Mouse (Mus musculus) CH12.LX (cell line): ENCODE data around the gene Gucy2d. TPM values are rescaled to one million over a fixed set of nuclear protein-coding genes. Genes with fewer than 3 reads are reported as not detected.

Source experiments
- DNase-seq: peaks from one replicate; pipeline ENCODE4 v3.0.0-alpha.2; 2013; ENCODE audit errors: extremely low read depth
- H3K27ac ChIP-seq: 2 replicates; pipeline ENCODE4 v1.5.1; 2012; ENCODE audit warnings: low read depth, mild to moderate bottlenecking, control low read depth, moderate library complexity; ENCODE audit not compliant: insufficient read depth
- H3K27me3 ChIP-seq: replicated peaks from 2 replicates; pipeline ENCODE3; 2012; ENCODE audit warnings: inconsistent platforms
- H3K36me3 ChIP-seq, 2 experiments: replicated peaks in 1 of 2; 2 replicates each; pipeline versions ENCODE3 to v1.6.1; 2012; ENCODE audit warnings: inconsistent platforms in 1 of 2, low read length in 1 of 2, mild to moderate bottlenecking in 1 of 2, mixed read lengths in 1 of 2, moderate library complexity in 1 of 2; ENCODE audit not compliant: control insufficient read depth in 1 of 2, insufficient read depth in 1 of 2
- H3K4me1 ChIP-seq, 2 experiments: 2 replicates each; pipeline ENCODE4 v1.6.1; 2012; ENCODE audit warnings: inconsistent platforms in 1 of 2, moderate library complexity in 1 of 2; ENCODE audit not compliant: insufficient read depth in 2 of 2, control insufficient read depth in 1 of 2
- H3K4me2 ChIP-seq: 2 replicates; pipeline ENCODE4 v1.6.1; 2012; ENCODE audit warnings: low read depth, mild to moderate bottlenecking, control low read depth; ENCODE audit not compliant: poor library complexity, insufficient read depth, severe bottlenecking
- H3K4me3 ChIP-seq, 3 experiments: fragments of 150-350 bp in 1 of 3; sonication (generic) in 1 of 3; replicated peaks in 1 of 3; 2 replicates each; pipeline versions ENCODE3 to v1.5.1; 2011 to 2012; ENCODE audit warnings: low read depth in 2 of 3, low read length in 2 of 3, mild to moderate bottlenecking in 2 of 3, moderate library complexity in 2 of 3, control low read depth in 1 of 3, improper control_type of control experiment in 1 of 3, inconsistent platforms in 1 of 3, mixed read lengths in 1 of 3; ENCODE audit not compliant: poor library complexity in 1 of 3
- H3K79me2 ChIP-seq: replicated peaks from 2 replicates; pipeline ENCODE4 v1.6.1; 2012; ENCODE audit warnings: mild to moderate bottlenecking, moderate library complexity; ENCODE audit not compliant: control insufficient read depth, poor library complexity, insufficient read depth, severe bottlenecking; ENCODE audit errors: extremely low read depth
- H3K9ac ChIP-seq: 2 replicates; pipeline ENCODE4 v1.6.1; 2012; ENCODE audit warnings: low read depth, mild to moderate bottlenecking, control low read depth, moderate library complexity; ENCODE audit not compliant: insufficient read depth
- H3K9me3 ChIP-seq: replicated peaks from 2 replicates; pipeline ENCODE3; 2012; ENCODE audit warnings: low read length, inconsistent platforms, mixed read lengths
- CHD2 ChIP-seq: IDR thresholded peaks from 2 replicates; pipeline ENCODE4 v1.6.1; 2011; ENCODE audit warnings: low read length, improper control_type of control experiment
- ETS1 ChIP-seq: conservative IDR thresholded peaks from 2 replicates; pipeline ENCODE4 v1.6.1; 2012; ENCODE audit warnings: low read depth, mild to moderate bottlenecking, inconsistent platforms, low read length, improper control_type of control experiment, moderate library complexity
- HCFC1 ChIP-seq: IDR thresholded peaks from 2 replicates; pipeline ENCODE4 v1.6.1; 2012; ENCODE audit warnings: low read depth, mild to moderate bottlenecking, inconsistent platforms, low read length, improper control_type of control experiment
- IRF4 ChIP-seq: IDR thresholded peaks from 2 replicates; pipeline ENCODE4 v1.6.1; 2014; ENCODE audit warnings: low read depth, mild to moderate bottlenecking, inconsistent platforms, low read length, improper control_type of control experiment
- MYC ChIP-seq: IDR thresholded peaks from 2 replicates; pipeline ENCODE4 v1.6.1; 2011; ENCODE audit warnings: low read depth, mild to moderate bottlenecking, improper control_type of control experiment, low read length
- NRF1 ChIP-seq: IDR thresholded peaks from 2 replicates; pipeline ENCODE4 v1.6.1; 2014; ENCODE audit warnings: low read depth, mild to moderate bottlenecking, inconsistent platforms, low read length, improper control_type of control experiment, moderate library complexity
- PAX5 ChIP-seq: IDR thresholded peaks from 2 replicates; pipeline ENCODE4 v1.6.1; 2012; ENCODE audit warnings: low read length, inconsistent platforms, mixed read lengths
- RAD21 ChIP-seq: IDR thresholded peaks from 2 replicates; pipeline ENCODE4 v1.6.1; 2011; ENCODE audit warnings: low read depth, mild to moderate bottlenecking, low read length, improper control_type of control experiment, moderate library complexity
- RCOR1 ChIP-seq: conservative IDR thresholded peaks from 2 replicates; pipeline ENCODE4 v1.6.1; 2012; ENCODE audit warnings: low read depth, mild to moderate bottlenecking, inconsistent platforms, low read length, improper control_type of control experiment
- SMC3 ChIP-seq: IDR thresholded peaks from 2 replicates; pipeline ENCODE4 v1.6.1; 2011; ENCODE audit warnings: low read depth, low read length, improper control_type of control experiment
- TBP ChIP-seq: conservative IDR thresholded peaks from 2 replicates; pipeline ENCODE4 v1.6.1; 2011; ENCODE audit warnings: low read depth, low read length, improper control_type of control experiment
- TCF12 ChIP-seq: IDR thresholded peaks from 2 replicates; pipeline ENCODE4 v1.6.1; 2014; ENCODE audit warnings: low read depth, mild to moderate bottlenecking, inconsistent platforms, low read length, improper control_type of control experiment
- USF1 ChIP-seq: IDR thresholded peaks from 2 replicates; pipeline ENCODE4 v1.6.1; 2014; ENCODE audit warnings: low read depth, mild to moderate bottlenecking, inconsistent platforms, low read length, improper control_type of control experiment
- ZNF384 ChIP-seq: IDR thresholded peaks from 2 replicates; pipeline ENCODE4 v1.6.1; 2012; ENCODE audit warnings: low read depth, low read length, improper control_type of control experiment, inconsistent platforms
- dilution Hi-C: fragments of 300-500 bp; cut with MboI; formaldehyde crosslinking; loops from 2 replicates; pipeline ENCODE4 v1.14.3; 2020; ENCODE audit warnings: low sequenced_read_pairs; ENCODE audit not compliant: extremely low pct_unique_long_range_greater_than_20kb, extremely low pct_ligation_motif_present
- in situ Hi-C: fragments of 300-500 bp; cut with MboI; formaldehyde crosslinking; loops from 3 replicates; pipeline ENCODE4 v1.14.3; 2019; ENCODE audit warnings: low sequenced_read_pairs, low pct_ligation_motif_present, low pct_unique_long_range_greater_than_20kb, mixed read lengths
- polyA plus RNA-seq: library from polyadenylated mRNA; unstranded; fragments of >175 nt; gene quantifications from 2 replicates; pipeline ENCODE4 v1.2.1, GENCODE M21; 2012; ENCODE audit warnings: low read depth; ENCODE audit not compliant: insufficient read length
- total RNA-seq, 2 experiments: library from RNA; depleted of rRNA; stranded (reverse); fragments of 300-350 nt in 1 of 2; fragments of >200 nt in 1 of 2; gene quantifications; 2 replicates each; pipeline ENCODE4 v1.2.3; 2012 to 2014

The Gucy2d gene
- total and polyA plus RNA-seq, 3 experiments = not detected

- no peaks in the 10 kb centered on the region for H3K36me3 ChIP-seq
- in situ Hi-C loops (no loop called here), dilution Hi-C loops (no loop called here)
- DNase-seq = no peak
- peaks cover 10% of the 10 kb centered on the region for H3K27me3 ChIP-seq
- no peak overlapping the region for H3K4me2 ChIP-seq
- H3K4me3 ChIP-seq = no peak overlapping the region
- no peaks in the 10 kb centered on the region for H3K9me3 ChIP-seq
- no peak overlapping the region for H3K9ac ChIP-seq
- no peaks in the 10 kb centered on the region for H3K79me2 ChIP-seq
- TF ChIP-seq SMC3 = no peak
- TF ChIP-seq RCOR1 = no peak
- no peak for TF ChIP-seq PAX5
- TF ChIP-seq RAD21 = no peak
- TF ChIP-seq CHD2 = no peak
- peaks cover 10 to 26% of the 10 kb centered on the region in 2 experiments for H3K4me1 ChIP-seq
- H3K27ac ChIP-seq = no peak overlapping the region
Measured at GRCm38 (mm10) chr7:98477153-98477552, 36.9 kb downstream of the Gucy2d start.

DNA sequence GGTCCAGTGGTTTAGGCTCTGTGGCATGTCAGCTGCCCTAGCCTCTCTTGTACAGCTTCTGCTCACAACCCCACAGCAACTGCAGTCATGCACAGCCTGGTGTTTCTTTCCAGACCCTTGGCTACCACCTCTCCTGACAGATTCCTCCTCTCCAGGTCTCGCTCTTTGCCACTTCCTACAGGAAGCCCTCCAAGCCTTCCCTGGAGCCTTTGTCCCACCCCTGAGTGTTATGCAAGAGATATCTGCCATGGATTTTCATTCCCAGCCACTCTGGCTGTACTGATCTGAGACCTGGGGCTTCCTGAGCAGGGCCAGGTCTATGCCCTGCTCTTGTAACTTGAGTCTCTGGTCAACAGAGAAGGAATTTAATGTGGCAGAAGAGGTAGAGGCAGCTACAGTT lies 40.3 kb downstream of the Gucy2d start:
- H3K4me2 ChIP-seq = no peak overlapping the region
- H3K27me3 ChIP-seq = peaks cover 11% of the 10 kb centered on the region
- H3K4me1 ChIP-seq = peaks cover 29 to 40% of the 10 kb centered on the region in 2 experiments
- dilution Hi-C loops = no loop called here
- in situ Hi-C loops = loop anchor here (10.0 kb wide), 1 partner anchor 354 kb away; the partner anchor contains the start of gene Wnt11
- DNase-seq = no peak
- H3K79me2 ChIP-seq = no peaks in the 10 kb centered on the region
- H3K27ac ChIP-seq = no peak overlapping the region
- no peaks in the 10 kb centered on the region for H3K9me3 ChIP-seq
- TF ChIP-seq HCFC1 = no peak
- no peak for TF ChIP-seq ZNF384
- no peak for TF ChIP-seq IRF4
- no peak for TF ChIP-seq MYC
- TF ChIP-seq USF1 = no peak
- TF ChIP-seq ETS1 = no peak
- no peak for TF ChIP-seq TBP
- no peak for TF ChIP-seq NRF1
- no peak for TF ChIP-seq TCF12
- H3K9ac ChIP-seq = no peak overlapping the region
- no peak overlapping the region for H3K4me3 ChIP-seq
- no peaks in the 10 kb centered on the region for H3K36me3 ChIP-seq
